Mouse (Mus musculus) lung, embryonic 15.5 days (tissue): ENCODE results near the gene G6pc2. TPM values are rescaled to one million over a fixed set of nuclear protein-coding genes. Genes with fewer than 3 reads are reported as not detected.

Source experiments
- ATAC-seq: fragments of 200-750 bp; cut with Nextera tagmentation; 2 replicates; pipeline ENCODE4 v1.8.0; 2017; ENCODE audit warnings: moderate number of reproducible peaks, borderline replicate concordance; ENCODE audit not compliant: low FRiP score, low TSS enrichment; ENCODE audit errors: extremely low read depth
- H3K27ac ChIP-seq: fragments of 300-500 bp; sonication (generic); 2 replicates; pipeline ENCODE4 v1.5.1; 2015; ENCODE audit warnings: moderate library complexity, mild to moderate bottlenecking, inconsistent platforms
- H3K27me3 ChIP-seq: fragments of 300-500 bp; sonication (generic); 2 replicates; pipeline ENCODE4 v1.6.1; 2015; ENCODE audit warnings: inconsistent platforms
- H3K36me3 ChIP-seq: fragments of 300-500 bp; sonication (generic); 2 replicates; pipeline ENCODE4 v1.6.1; 2015; ENCODE audit warnings: inconsistent platforms
- H3K4me1 ChIP-seq: fragments of 300-500 bp; sonication (generic); 2 replicates; pipeline ENCODE4 v1.6.1; 2015; ENCODE audit warnings: inconsistent platforms
- H3K4me2 ChIP-seq: fragments of 300-500 bp; sonication (generic); 2 replicates; pipeline ENCODE4 v1.6.1; 2015; ENCODE audit warnings: inconsistent platforms, mild to moderate bottlenecking, moderate library complexity
- H3K4me3 ChIP-seq: fragments of 300-500 bp; sonication (generic); 2 replicates; pipeline ENCODE4 v1.5.1; 2015; ENCODE audit warnings: mild to moderate bottlenecking, inconsistent platforms
- H3K9ac ChIP-seq: fragments of 300-500 bp; sonication (generic); 2 replicates; pipeline ENCODE4 v1.6.1; 2015; ENCODE audit warnings: inconsistent platforms
- H3K9me3 ChIP-seq: fragments of 300-500 bp; sonication (generic); 2 replicates; pipeline ENCODE4 v1.6.1; 2016; ENCODE audit warnings: inconsistent platforms
- WGBS: fragments of 180-500 bp; shearing (Covaris S2); methylation state at CpG from one replicate; pipeline ENCODE4 v1.1.7; 2015; 5-methylcytosine and 5-hydroxymethylcytosine counted together
- polyA plus RNA-seq: library from polyadenylated mRNA; unstranded; fragments of >200 nt; fragmentation: Nextera tagmentation; extraction: Ambion mirVana; gene quantifications from 2 replicates; pipeline ENCODE4 v1.2.1, GENCODE M21; 2015

Gene G6pc2
- polyA plus RNA-seq, 1 experiment from 2014 or later: not detected

DNA sequence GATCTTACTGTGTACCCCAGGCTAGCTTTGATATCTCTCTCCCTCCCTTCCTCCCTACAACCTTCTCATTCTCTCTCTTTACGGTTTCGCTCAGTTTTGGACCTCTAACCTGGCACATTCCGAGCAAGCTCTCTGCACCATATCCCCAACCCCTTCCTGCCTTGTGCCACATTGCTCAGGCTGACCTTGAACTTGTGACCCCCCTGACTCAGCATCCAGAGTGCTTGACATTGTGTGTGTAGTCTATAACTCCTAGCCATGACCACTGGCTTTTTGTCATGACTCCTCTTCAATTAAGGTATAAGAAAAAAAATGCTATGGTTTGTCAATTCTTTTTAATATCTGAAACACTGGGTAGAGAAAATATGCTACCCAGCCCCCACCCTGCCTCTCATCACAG lies 1.2 kb upstream of the G6pc2 start:
- peaks cover 4% of the 10 kb centered on the region; the same call in 1 of the 2 replicates for H3K4me1 ChIP-seq
- H3K27ac ChIP-seq: no peak overlapping the region
- H3K4me2 ChIP-seq: no peak overlapping the region
- H3K36me3 ChIP-seq: no peaks in the 10 kb centered on the region
- H3K27me3 ChIP-seq: no peaks in the 10 kb centered on the region
- H3K4me3 ChIP-seq: no peak overlapping the region
- no peak overlapping the region for H3K9ac ChIP-seq
- WGBS: 83% methylated on average over 3 of the region's 3 CpGs
- no peak for ATAC-seq
- H3K9me3 ChIP-seq: no peaks in the 10 kb centered on the region

DNA sequence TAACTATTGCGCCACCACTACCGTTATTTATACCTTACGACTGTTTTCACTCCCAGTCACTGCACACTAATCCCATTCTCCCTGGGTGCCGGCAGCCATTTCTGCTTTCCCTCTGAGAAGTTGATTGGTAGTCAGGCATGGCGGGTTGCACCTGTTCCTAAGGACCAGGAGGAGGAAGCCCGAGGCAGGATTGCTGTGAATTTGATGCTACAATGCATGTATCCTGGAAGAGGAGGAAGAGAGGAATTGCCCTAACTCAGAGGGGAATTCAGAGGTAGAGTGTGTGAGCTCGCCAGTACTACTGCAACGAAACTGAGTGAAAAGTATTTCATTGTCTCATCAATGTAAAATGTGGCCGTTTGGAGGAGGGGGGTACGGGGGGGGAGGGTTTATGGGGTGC lies 1.8 kb downstream of the G6pc2 start:
- WGBS: 68% methylated on average over 10 of the region's 10 CpGs
- Histone ChIP-seq H3K27ac (no peak overlapping the region), H3K9me3 (no peaks in the 10 kb centered on the region), H3K4me2 (no peak overlapping the region), H3K4me1 (no peaks in the 10 kb centered on the region), H3K4me3 (no peak overlapping the region), H3K9ac (no peak overlapping the region), H3K36me3 (no peaks in the 10 kb centered on the region), H3K27me3 (no peaks in the 10 kb centered on the region)
- no peak for ATAC-seq

DNA sequence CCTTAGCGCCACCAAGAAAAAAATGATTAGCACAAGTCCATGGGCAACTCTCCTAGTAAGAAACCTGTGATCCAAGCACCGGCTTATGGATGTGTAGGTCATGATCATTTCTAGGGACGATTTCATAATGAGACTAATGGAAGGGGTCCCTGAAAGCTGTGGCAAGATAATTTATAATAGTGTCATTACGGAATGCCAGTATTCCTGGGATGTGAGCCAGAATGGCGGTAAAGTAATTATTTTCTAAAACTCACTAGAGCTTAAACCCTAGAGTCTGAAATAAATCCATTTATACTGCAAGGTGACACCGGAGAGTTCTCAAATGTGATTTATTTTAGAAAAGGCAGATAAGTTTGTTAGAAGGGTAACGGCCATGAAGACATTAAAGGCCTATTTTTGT lies 4.4 kb downstream of the G6pc2 start:
- Histone ChIP-seq H3K4me3 (no peak overlapping the region), H3K4me2 (no peak overlapping the region), H3K9ac (no peak overlapping the region), H3K9me3 (no peaks in the 10 kb centered on the region), H3K27ac (no peak overlapping the region), H3K27me3 (no peaks in the 10 kb centered on the region), H3K4me1 (no peaks in the 10 kb centered on the region), H3K36me3 (no peaks in the 10 kb centered on the region)
- WGBS: 52% methylated on average over 7 of the region's 7 CpGs
- no peak for ATAC-seq

DNA sequence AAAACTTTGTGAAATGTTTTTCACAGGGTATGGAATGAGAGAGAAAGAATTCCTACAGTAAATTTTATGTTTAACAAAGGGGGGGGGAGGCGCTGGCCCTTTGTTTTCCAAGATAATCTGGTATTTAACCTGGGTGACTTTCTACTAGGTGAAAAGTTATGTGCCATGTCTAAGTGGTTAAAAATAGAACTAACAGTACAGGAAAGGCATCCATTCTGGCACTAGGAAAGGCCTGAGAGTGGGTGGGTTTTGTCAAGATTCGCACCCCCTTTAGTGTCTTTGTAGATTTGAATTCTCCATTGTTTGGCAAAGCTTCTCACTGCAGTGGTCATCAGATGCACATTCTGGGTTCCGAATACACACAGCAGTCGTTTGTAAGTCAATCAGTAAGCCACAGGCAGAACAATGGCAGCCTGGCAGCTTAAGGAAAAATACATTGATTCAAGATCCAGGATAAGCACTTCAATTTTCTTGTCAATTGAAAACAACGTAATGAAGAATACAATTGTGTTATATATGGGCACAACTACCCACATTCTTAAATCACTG lies 11.1 kb downstream of the G6pc2 start:
- Histone ChIP-seq H3K36me3 (no peaks in the 10 kb centered on the region), H3K4me3 (no peak overlapping the region), H3K9ac (no peak overlapping the region), H3K4me2 (no peak overlapping the region), H3K4me1 (no peaks in the 10 kb centered on the region), H3K27ac (no peak overlapping the region), H3K9me3 (no peaks in the 10 kb centered on the region), H3K27me3 (no peaks in the 10 kb centered on the region)
- ATAC-seq: no peak
- WGBS: 58% methylated on average over 5 of the region's 5 CpGs

DNA sequence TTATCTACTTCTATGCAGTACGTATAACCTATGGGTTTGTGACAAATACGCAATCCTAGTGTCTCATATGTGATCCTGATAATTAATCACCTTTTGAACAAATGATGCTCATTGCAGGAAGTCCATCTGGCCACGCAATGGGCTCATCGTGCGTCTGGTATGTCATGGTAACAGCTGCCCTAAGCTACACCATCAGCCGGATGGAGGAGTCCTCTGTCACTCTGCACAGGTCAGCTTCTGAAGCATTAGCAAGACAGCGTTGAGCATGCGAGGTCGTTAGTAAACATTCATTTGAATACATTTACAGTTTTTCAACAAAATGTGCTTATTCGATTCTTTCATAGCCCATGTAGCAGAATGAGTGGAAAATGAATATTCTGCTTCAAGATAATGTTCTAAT lies 11.9 kb downstream of the G6pc2 start:
- Histone ChIP-seq H3K27me3 (no peaks in the 10 kb centered on the region), H3K4me1 (no peaks in the 10 kb centered on the region), H3K4me2 (no peak overlapping the region), H3K9me3 (no peaks in the 10 kb centered on the region), H3K4me3 (no peak overlapping the region), H3K27ac (no peak overlapping the region), H3K9ac (no peak overlapping the region), H3K36me3 (no peaks in the 10 kb centered on the region)
- WGBS: 60% methylated on average over 10 of the region's 10 CpGs
- no peak for ATAC-seq

DNA sequence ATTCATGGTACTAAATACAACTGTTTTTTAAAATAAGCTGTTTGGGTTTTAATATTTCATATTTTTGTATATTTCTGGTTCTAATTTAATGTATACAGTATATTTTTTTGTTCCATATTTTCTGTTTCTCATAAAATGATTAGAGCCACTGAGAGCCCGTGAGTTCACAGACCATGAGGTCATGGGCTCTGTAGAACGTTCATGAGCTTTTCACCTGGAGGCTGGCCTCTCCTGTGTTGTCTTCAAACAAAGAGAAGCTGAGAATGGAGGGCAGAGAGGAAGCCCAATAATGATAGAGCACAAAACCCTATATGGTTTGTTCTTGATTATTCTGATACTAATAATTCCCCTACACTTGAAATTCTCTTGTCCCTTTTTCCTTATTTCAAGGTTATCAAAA lies 13.9 kb downstream of the G6pc2 start:
- H3K4me3 ChIP-seq: no peak overlapping the region
- no peaks in the 10 kb centered on the region for H3K4me1 ChIP-seq
- no peaks in the 10 kb centered on the region for H3K27me3 ChIP-seq
- no peak for ATAC-seq
- no peak overlapping the region for H3K9ac ChIP-seq
- H3K4me2 ChIP-seq: no peak overlapping the region
- no peak overlapping the region for H3K27ac ChIP-seq
- H3K9me3 ChIP-seq: no peaks in the 10 kb centered on the region
- no peaks in the 10 kb centered on the region for H3K36me3 ChIP-seq
- WGBS: 55% methylated on average over 2 of the region's 2 CpGs

DNA sequence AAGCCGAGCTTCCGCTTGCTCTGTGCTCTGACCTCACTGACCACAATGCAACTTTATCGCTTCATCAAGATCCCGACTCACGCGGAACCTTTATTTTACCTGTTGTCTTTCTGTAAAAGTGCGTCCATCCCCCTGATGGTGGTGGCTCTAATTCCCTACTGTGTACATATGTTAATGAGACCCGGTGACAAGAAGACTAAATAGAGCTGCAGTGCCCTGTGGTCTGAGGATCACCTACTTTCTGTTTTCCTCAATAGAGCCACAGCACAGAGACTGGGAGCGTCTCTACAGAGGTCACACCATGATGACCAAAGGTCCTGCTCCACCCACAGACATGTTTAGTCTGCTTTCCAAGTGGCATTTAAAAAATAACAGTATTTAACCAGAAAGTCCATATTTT lies 16.0 kb downstream of the G6pc2 start:
- no peak overlapping the region for H3K4me2 ChIP-seq
- 83% methylated on average over 9 of the region's 9 CpGs for WGBS
- ATAC-seq: no peak
- H3K27me3 ChIP-seq: no peaks in the 10 kb centered on the region
- no peak overlapping the region for H3K27ac ChIP-seq
- no peak overlapping the region for H3K4me3 ChIP-seq
- H3K4me1 ChIP-seq: no peaks in the 10 kb centered on the region
- no peaks in the 10 kb centered on the region for H3K9me3 ChIP-seq
- H3K9ac ChIP-seq: no peak overlapping the region
- no peaks in the 10 kb centered on the region for H3K36me3 ChIP-seq

DNA sequence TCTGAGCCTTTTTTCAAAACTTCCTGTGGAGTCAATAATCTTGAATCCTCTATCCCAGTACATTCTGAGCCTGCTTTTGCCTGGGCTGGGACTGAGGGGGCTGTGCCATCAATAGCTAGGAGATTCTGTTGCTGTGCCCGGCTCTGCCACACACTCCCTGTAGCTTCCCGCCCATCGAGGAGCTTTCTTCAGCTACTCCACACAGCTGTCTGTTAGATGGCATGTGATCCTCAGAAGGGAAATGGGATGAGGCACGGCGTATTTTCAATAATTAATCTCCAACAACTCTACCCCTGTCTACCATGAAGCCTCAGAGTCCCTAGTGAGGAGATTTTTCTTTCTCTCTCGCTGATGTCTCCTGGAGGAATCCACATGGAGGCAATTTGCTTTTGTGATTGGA lies 17.8 kb downstream of the G6pc2 start:
- WGBS: 73% methylated on average over 6 of the region's 6 CpGs
- ATAC-seq: no peak

DNA sequence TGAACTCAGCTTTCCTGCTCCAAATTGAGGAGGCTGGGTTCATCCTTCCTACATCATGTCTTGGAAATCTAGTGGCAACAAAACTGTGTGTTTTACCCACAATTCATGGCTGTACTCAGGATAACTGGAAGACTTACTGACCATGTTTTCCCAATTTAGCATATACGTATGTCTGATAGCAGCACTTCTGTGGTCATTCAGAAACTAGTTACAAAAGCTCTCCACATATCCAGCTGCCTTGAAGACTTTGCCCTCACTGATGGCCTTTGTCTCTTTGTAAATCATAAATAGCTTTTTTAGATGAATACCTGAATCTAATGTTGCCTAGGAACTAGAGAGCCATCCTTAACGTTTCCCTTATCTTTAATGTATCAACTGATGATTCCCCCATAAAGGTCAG lies 19.3 kb downstream of the G6pc2 start:
- WGBS: 71% methylated on average over 2 of the region's 2 CpGs
- H3K9ac ChIP-seq: no peak overlapping the region

More for the DNA sequence above, 17.8 kb downstream of the G6pc2 start:
- H3K36me3 ChIP-seq: no peaks in the 10 kb centered on the region
- H3K9me3 ChIP-seq: no peaks in the 10 kb centered on the region
- H3K9ac ChIP-seq: no peak overlapping the region
- no peaks in the 10 kb centered on the region for H3K4me1 ChIP-seq
- no peaks in the 10 kb centered on the region for H3K27me3 ChIP-seq
- H3K4me3 ChIP-seq: no peak overlapping the region
- H3K4me2 ChIP-seq: no peak overlapping the region
- no peak overlapping the region for H3K27ac ChIP-seq

DNA sequence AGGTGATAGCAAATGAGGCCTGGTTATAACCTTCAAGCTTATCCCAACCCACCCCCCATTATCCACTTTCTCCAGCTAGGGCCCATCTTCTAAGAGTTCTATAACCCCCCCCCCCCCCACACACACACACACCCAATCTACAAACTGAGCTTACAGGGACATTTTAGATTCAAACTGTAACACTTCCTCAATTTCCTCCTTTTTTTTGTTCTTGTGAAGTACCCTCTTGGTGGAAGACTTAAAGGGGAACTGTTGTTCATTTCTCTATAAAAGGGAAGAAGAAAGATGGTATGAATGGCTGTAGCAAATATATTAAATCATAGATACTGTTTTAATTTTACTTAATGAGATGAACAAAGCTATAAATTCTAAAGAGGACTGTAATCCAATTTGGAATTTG lies 21.2 kb downstream of the G6pc2 start:
- Histone ChIP-seq H3K36me3 (no peaks in the 10 kb centered on the region), H3K4me3 (no peak overlapping the region), H3K9me3 (no peaks in the 10 kb centered on the region), H3K9ac (no peak overlapping the region), H3K4me1 (no peaks in the 10 kb centered on the region), H3K4me2 (no peak overlapping the region), H3K27me3 (no peaks in the 10 kb centered on the region), H3K27ac (no peak overlapping the region)
- no peak for ATAC-seq

More for the DNA sequence above, 19.3 kb downstream of the G6pc2 start:
- Histone ChIP-seq H3K36me3 (no peaks in the 10 kb centered on the region), H3K4me3 (no peak overlapping the region), H3K27me3 (no peaks in the 10 kb centered on the region), H3K4me2 (no peak overlapping the region), H3K9me3 (no peaks in the 10 kb centered on the region), H3K4me1 (no peaks in the 10 kb centered on the region), H3K27ac (no peak overlapping the region)
- no peak for ATAC-seq

DNA sequence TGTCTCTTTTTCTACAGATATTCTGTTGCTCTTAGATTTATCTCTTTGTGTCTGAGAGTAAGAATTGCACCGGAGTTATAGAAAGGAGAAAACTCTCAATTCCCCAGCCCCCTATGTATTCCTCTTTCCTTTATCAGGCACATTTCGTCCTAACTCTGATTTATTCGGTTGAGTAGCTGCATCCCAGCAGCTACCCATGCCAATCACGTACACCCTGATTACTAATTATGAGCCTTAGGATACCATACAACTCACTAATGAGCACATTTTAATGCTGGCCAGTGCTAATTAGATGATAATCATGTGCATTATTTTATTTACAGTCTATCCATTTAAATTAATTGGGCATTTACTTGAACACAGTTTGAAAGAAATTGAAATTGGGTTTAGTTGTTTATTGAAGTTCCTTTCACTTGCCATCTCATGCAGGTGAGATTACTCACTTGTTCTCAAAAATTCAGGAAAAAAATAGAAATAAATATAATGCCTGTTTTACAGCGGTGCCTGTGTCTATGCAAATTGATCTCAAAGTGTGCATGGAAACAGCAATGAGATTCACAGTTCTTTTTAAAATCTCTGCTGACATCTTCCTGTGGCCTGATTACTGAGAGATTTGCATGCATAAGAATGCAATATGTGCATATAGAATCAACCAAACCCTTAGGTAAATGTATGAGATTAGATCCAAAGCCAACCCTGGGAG lies 24.3 kb downstream of the G6pc2 start:
- Histone ChIP-seq H3K27me3 (no peaks in the 10 kb centered on the region), H3K4me2 (no peak overlapping the region), H3K4me3 (no peak overlapping the region), H3K9ac (no peak overlapping the region), H3K4me1 (no peaks in the 10 kb centered on the region), H3K36me3 (no peaks in the 10 kb centered on the region), H3K27ac (no peak overlapping the region), H3K9me3 (no peaks in the 10 kb centered on the region)
- ATAC-seq: no peak
- WGBS: 84% methylated on average over 5 of the region's 5 CpGs

DNA sequence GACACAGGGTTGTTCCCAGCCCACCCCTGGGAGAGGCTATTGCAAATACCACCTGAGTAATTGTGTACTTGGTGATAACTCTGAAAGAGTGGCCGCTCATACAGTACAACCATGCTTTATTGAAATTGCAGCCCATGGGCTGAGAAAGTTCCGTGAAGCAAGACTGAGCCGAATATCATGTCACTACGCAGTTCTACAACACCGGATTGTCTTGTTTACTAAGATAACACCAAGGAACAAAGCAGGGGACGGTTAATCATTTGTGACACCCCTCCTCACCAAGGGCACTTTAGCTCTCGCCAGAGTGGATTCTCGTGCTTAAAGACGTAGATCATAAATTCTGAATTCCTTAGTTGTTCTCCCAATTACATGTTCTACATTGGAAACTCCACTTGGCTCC lies 28.4 kb downstream of the G6pc2 start:
- no peaks in the 10 kb centered on the region for H3K36me3 ChIP-seq
- no peak overlapping the region for H3K27ac ChIP-seq
- no peak overlapping the region for H3K4me3 ChIP-seq
- 56% methylated on average over 9 of the region's 9 CpGs for WGBS
- no peak overlapping the region for H3K9ac ChIP-seq
- no peaks in the 10 kb centered on the region; the same call in 1 of the 2 replicates for H3K4me1 ChIP-seq
- no peaks in the 10 kb centered on the region for H3K27me3 ChIP-seq
- no peaks in the 10 kb centered on the region for H3K9me3 ChIP-seq
- H3K4me2 ChIP-seq: no peak overlapping the region
- no peak for ATAC-seq
